Mouse (Mus musculus): ENCODE data around the gene Ephx1.
A peak's percentile ranks its signal among the peaks of the same experiment; 100 is the strongest.
"Not testable (repeated sequence)": the region's sequence is repeated elsewhere in the genome, so short reads cannot be mapped to it uniquely, and the experiment has no call there.

Ephx1 gene

GRCm38 (mm10) chr1:181020756-181021487, at the start of gene Ephx1:
TSS of gene Ephx1 (minus strand) at chr1:181020904.
- no peak for DNase-seq (ENCODE audit: low spot score)

- DNase-seq (ENCODE audit: low spot score), result no peak
Measured at GRCm38 (mm10) chr1:181069671-181070070, 49.0 kb upstream of the Ephx1 start.

- no peak for DNase-seq (ENCODE audit: low spot score)
Measured at GRCm38 (mm10) chr1:181068344-181068743, 47.6 kb upstream of the Ephx1 start.

GRCm38 (mm10) chr1:181064648-181065047, 43.9 kb upstream of the Ephx1 start:
- no peak for DNase-seq (ENCODE audit: low spot score)

- DNase-seq (ENCODE audit: low spot score), result no peak
Measured at GRCm38 (mm10) chr1:181063991-181064390, 43.3 kb upstream of the Ephx1 start.

GRCm38 (mm10) chr1:181061784-181062485, 41.2 kb upstream of the Ephx1 start:
- DNase-seq (ENCODE audit: low spot score), result no peak

- no peak for DNase-seq (ENCODE audit: low spot score)
Measured at GRCm38 (mm10) chr1:181052898-181053297, 32.2 kb upstream of the Ephx1 start.

- DNase-seq (ENCODE audit: low spot score), result no peak
Measured at GRCm38 (mm10) chr1:181050937-181051336, 30.2 kb upstream of the Ephx1 start, which contains the start of gene 9130409I23Rik. TSS of gene 9130409I23Rik (plus strand) at chr1:181051237.

- no peak for DNase-seq (ENCODE audit: low spot score)
Measured at GRCm38 (mm10) chr1:181049328-181049842, 28.7 kb upstream of the Ephx1 start.

GRCm38 (mm10) chr1:181047520-181047919, 26.8 kb upstream of the Ephx1 start:
- no peak for DNase-seq (ENCODE audit: low spot score)

GRCm38 (mm10) chr1:181039652-181040051, 18.9 kb upstream of the Ephx1 start:
- DNase-seq (ENCODE audit: low spot score), result no peak

GRCm38 (mm10) chr1:181037623-181038022, 16.9 kb upstream of the Ephx1 start:
- no peak for DNase-seq (ENCODE audit: low spot score)

- not testable (repeated sequence) for DNase-seq (ENCODE audit: low spot score)
Measured at GRCm38 (mm10) chr1:181035015-181035778, 14.5 kb upstream of the Ephx1 start.

GRCm38 (mm10) chr1:181022265-181022664, 1.6 kb upstream of the Ephx1 start:
- DNase-seq (ENCODE audit: low spot score), result peak; percentile 58

GRCm38 (mm10) chr1:181021488-181021865, 773 bp upstream of the Ephx1 start:
- DNase-seq (ENCODE audit: low spot score), result no peak

GRCm38 (mm10) chr1:181017890-181018420, 2.7 kb downstream of the Ephx1 start:
- DNase-seq (ENCODE audit: low spot score), result no peak

- DNase-seq (ENCODE audit: low spot score), result peak; percentile 68
Measured at GRCm38 (mm10) chr1:181017212-181017711, 3.4 kb downstream of the Ephx1 start.

GRCm38 (mm10) chr1:181016532-181017131, 4.1 kb downstream of the Ephx1 start:
- peak; percentile 55 for DNase-seq (ENCODE audit: low spot score)

- no peak for DNase-seq (ENCODE audit: low spot score)
Measured at GRCm38 (mm10) chr1:181016045-181016444, 4.7 kb downstream of the Ephx1 start.

GRCm38 (mm10) chr1:181015558-181015957, 5.1 kb downstream of the Ephx1 start:
- DNase-seq (ENCODE audit: low spot score), result no peak

GRCm38 (mm10) chr1:181014731-181015500, 5.8 kb downstream of the Ephx1 start:
- DNase-seq (ENCODE audit: low spot score), result no peak
